ENCODE assay signal across 25 mouse cellular contexts in genomic region chr12:75794527-75794926, GRCm38 (mm10). TPM values are rescaled to one million over a fixed set of nuclear protein-coding genes. Genes with fewer than 3 reads are reported as not detected.
A peak's percentile ranks its signal among the peaks of the same experiment; 100 is the strongest.
DNase-seq lines count a peak whose midpoint lies in the region; ATAC-seq lines count a peak whose summit lies in the region.
"Had no signal": no experiment of that assay in that cellular context is flagged by ENCODE, and none has a peak within 500 bp of the region (broad histone marks: within the 10 kb centered on the region; RNA-seq: fewer than 3 reads in every experiment).

No protein-coding gene starts in this region.

- no peak overlapping the region for H3K4me2 ChIP-seq in heart, embryonic 11.5 days
- 0 out of 2 replicates have a peak overlapping the region, but pooled peaks have one; percentile 12 for H3K4me2 ChIP-seq in heart, embryonic 14.5 days (ENCODE audit: low read length)
- H3K4me2 ChIP-seq: embryonic facial prominence, embryonic 13.5 days; forebrain, embryonic 12.5 days; forebrain, embryonic 15.5 days; heart, embryonic 15.5 days; hindbrain, embryonic 13.5 days; intestine, embryonic 15.5 days had no signal

- DNase-seq in heart, adult 9 months (ENCODE audit: low spot score in 2 of 2): no peak
- no peak for DNase-seq in heart, postnatal 36 days
- DNase-seq in 416B (ENCODE audit: low read depth): peak; percentile 46
- DNase-seq in cerebellum, postnatal 4 days (ENCODE audit: low spot score in 2 of 2): no peak
- DNase-seq: adrenal gland, adult 8-10 months; adrenal gland, postnatal 25 days; cerebellum, adult 11-12 months; cerebellum, adult 8-10 months; cerebellum, postnatal 10 days; cerebellum, postnatal 36 days; gastrocnemius, postnatal 25 days; kidney, adult 11 months; kidney, adult 8-10 months had no signal

- no peaks in the 10 kb centered on the region for H3K9me3 ChIP-seq in heart, embryonic 11.5 days (replicated peaks; ENCODE audit: control insufficient read depth, low read length)
- no peaks in the 10 kb centered on the region for H3K9me3 ChIP-seq in heart, embryonic 14.5 days (ENCODE audit: control insufficient read depth, low read length)
- H3K9me3 ChIP-seq: embryonic facial prominence, embryonic 13.5 days; forebrain, embryonic 12.5 days; forebrain, embryonic 15.5 days; heart, embryonic 15.5 days; hindbrain, embryonic 13.5 days; intestine, embryonic 15.5 days had no signal

- 30% methylated on average over 4 of the region's 4 CpGs for WGBS in heart, embryonic 11.5 days (ENCODE audit: insufficient replicate concordance)
- 14% methylated on average over 4 of the region's 4 CpGs for WGBS in heart, embryonic 14.5 days

- no peak overlapping the region for H3K9ac ChIP-seq in heart, embryonic 11.5 days (ENCODE audit: low read depth, low read length)
- H3K9ac ChIP-seq in heart, embryonic 14.5 days (ENCODE audit: low read length): no peak overlapping the region
- H3K9ac ChIP-seq: embryonic facial prominence, embryonic 13.5 days; forebrain, embryonic 12.5 days; forebrain, embryonic 15.5 days; heart, embryonic 15.5 days; hindbrain, embryonic 13.5 days; intestine, embryonic 15.5 days had no signal

- intact Hi-C loops in heart, postnatal 36 days (cut with DNase I): no loop called here

- peaks cover 3% of the 10 kb centered on the region; the same call in 1 of the 2 replicates for H3K4me1 ChIP-seq in heart, embryonic 11.5 days (ENCODE audit: control insufficient read depth, insufficient read depth, low read length)
- H3K4me1 ChIP-seq in heart, embryonic 14.5 days (ENCODE audit: control insufficient read depth in 2 of 2, insufficient read depth in 2 of 2, low read length in 2 of 2): peaks cover 0 to 4% of the 10 kb centered on the region in 2 experiments; a peak in 2 of 4 replicates
- H3K4me1 ChIP-seq: embryonic facial prominence, embryonic 13.5 days; forebrain, embryonic 12.5 days; forebrain, embryonic 15.5 days; hindbrain, embryonic 10.5 days; hindbrain, embryonic 13.5 days; intestine, embryonic 15.5 days had no signal

- no peaks in the 10 kb centered on the region for H3K36me3 ChIP-seq in heart, embryonic 11.5 days (ENCODE audit: control insufficient read depth, insufficient read depth, low read length)
- no peaks in the 10 kb centered on the region for H3K36me3 ChIP-seq in heart, embryonic 14.5 days (ENCODE audit: control insufficient read depth, insufficient read depth, low read length)
- H3K36me3 ChIP-seq: embryonic facial prominence, embryonic 13.5 days; forebrain, embryonic 12.5 days; forebrain, embryonic 15.5 days; heart, embryonic 15.5 days; hindbrain, embryonic 10.5 days; hindbrain, embryonic 13.5 days; intestine, embryonic 15.5 days had no signal

- peak; percentile 63; the same call in 1 of the 2 replicates for ATAC-seq in heart, embryonic 11.5 days (replicated peaks; ENCODE audit: insufficient number of reproducible peaks, low FRiP score, low TSS enrichment)
- 0 out of 2 replicates have a peak, but pooled peaks have one; percentile 54 for ATAC-seq in heart, embryonic 14.5 days (ENCODE audit: insufficient number of reproducible peaks, insufficient read depth, low FRiP score, low read depth)
- ATAC-seq: activated CD4-positive, CD25-positive, alpha-beta regulatory T cell, adult 4 months; forebrain, embryonic 15.5 days; hindbrain, embryonic 16.5 days; intestine, embryonic 15.5 days had no signal

- H3K27ac ChIP-seq in heart, embryonic 11.5 days (ENCODE audit: low read depth, low read length): no peak overlapping the region
- no peak overlapping the region for H3K27ac ChIP-seq in heart, embryonic 14.5 days (replicated peaks in 1 of 2; ENCODE audit: control insufficient read depth in 1 of 2, insufficient read depth in 1 of 2, low read depth in 2 of 2, low read length in 2 of 2)
- H3K27ac ChIP-seq: embryonic facial prominence, embryonic 13.5 days; forebrain, embryonic 12.5 days; forebrain, embryonic 15.5 days; heart, embryonic 15.5 days; hindbrain, embryonic 10.5 days; hindbrain, embryonic 13.5 days; intestine, embryonic 15.5 days had no signal

- H3K27me3 ChIP-seq in heart, embryonic 11.5 days (ENCODE audit: control insufficient read depth, insufficient read depth, low read length): no peaks in the 10 kb centered on the region
- H3K27me3 ChIP-seq in heart, embryonic 14.5 days (ENCODE audit: control insufficient read depth, insufficient read depth, low read length): no peaks in the 10 kb centered on the region
- H3K27me3 ChIP-seq: embryonic facial prominence, embryonic 13.5 days; forebrain, embryonic 12.5 days; forebrain, embryonic 15.5 days; heart, embryonic 15.5 days; hindbrain, embryonic 13.5 days; intestine, embryonic 15.5 days had no signal

- no peak overlapping the region for H3K4me3 ChIP-seq in heart, embryonic 11.5 days (ENCODE audit: low read depth, low read length)
- H3K4me3 ChIP-seq in heart, embryonic 14.5 days (ENCODE audit: control insufficient read depth in 1 of 2, insufficient read depth in 1 of 2, low read depth in 1 of 2, low read length in 2 of 2): no peak overlapping the region
- H3K4me3 ChIP-seq: embryonic facial prominence, embryonic 13.5 days; erythroblast, embryonic 14.5 days; forebrain, embryonic 12.5 days; forebrain, embryonic 15.5 days; heart, embryonic 15.5 days; hindbrain, embryonic 10.5 days; hindbrain, embryonic 13.5 days; intestine, embryonic 15.5 days had no signal

RNA-seq across cellular contexts. Expression of gene Syne2, which starts 23.4 kb away (rescaled TPM):
- 45.2 and 64.1 TPM in 2 replicates for polyA plus RNA-seq in heart, embryonic 11.5 days (2014; fragmentation: Nextera tagmentation; extraction: Ambion mirVana)
- polyA plus RNA-seq in heart, embryonic 14.5 days (2014; fragmentation: Nextera tagmentation; extraction: Ambion mirVana): 52.5 and 55.9 TPM in 2 replicates
- total RNA-seq in heart, postnatal 36 days (2021): 10 to 100 TPM; 33.4 to 40.0 TPM
- polyA plus RNA-seq: erythroblast, embryonic 14.5 days had no signal

RNA-seq across cellular contexts. Expression of gene Sgpp1, which starts 59.0 kb away (rescaled TPM):
- polyA plus RNA-seq in heart, embryonic 11.5 days (2014; fragmentation: Nextera tagmentation; extraction: Ambion mirVana): 17.1 and 19.9 TPM in 2 replicates
- polyA plus RNA-seq in heart, embryonic 14.5 days (2014; fragmentation: Nextera tagmentation; extraction: Ambion mirVana): 22.5 and 25.3 TPM in 2 replicates
- 10 to 100 TPM; 19.8 to 20.4 TPM for total RNA-seq in heart, postnatal 36 days (2021)
